Mouse (Mus musculus) mouse trophoblast stem cell (cell line): ENCODE measurements at regions not wholly inside any gene's neighbourhood (a gene's known extent, or its start where the extent isn't known, plus 50 kb on each side); places are given as distances from the start of the nearest gene placed in this dataset.
"Not testable (repeated sequence)": the region's sequence is repeated elsewhere in the genome, so short reads cannot be mapped to it uniquely, and the experiment has no call there.

Experiments
- in situ Hi-C, 2 experiments: fragments of 300-500 bp; cut with MseI, MboI; formaldehyde crosslinking; loops; 2 replicates in 1 of 2; 3 replicates in 1 of 2; pipeline ENCODE4 v1.15.1; 2025

DNA sequence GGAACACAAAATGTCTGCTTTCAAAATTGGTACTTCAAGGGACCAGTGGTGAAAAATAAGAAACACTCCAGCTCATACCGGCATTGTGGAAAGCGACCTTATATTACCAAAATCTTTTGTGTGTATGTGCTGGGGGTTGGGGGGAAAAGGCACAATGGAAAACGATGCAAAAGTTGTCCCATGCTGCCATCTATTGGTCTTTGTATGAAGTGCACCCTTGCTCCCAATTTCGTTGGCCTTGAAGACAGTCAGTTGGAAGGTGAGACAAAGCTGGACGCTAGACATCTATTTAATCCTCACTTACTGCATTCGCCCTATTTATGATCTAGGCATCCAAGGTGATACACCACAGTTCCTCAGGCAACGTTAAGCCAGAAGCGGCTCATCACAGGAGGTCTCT is 186.6 kb downstream of the BC048507 start:
- in situ Hi-C loops = loop anchor here (25.0 kb wide), 1 partner anchor 187 kb away; the partner anchor contains the start of gene BC048507 (in 2 of the 2)

DNA sequence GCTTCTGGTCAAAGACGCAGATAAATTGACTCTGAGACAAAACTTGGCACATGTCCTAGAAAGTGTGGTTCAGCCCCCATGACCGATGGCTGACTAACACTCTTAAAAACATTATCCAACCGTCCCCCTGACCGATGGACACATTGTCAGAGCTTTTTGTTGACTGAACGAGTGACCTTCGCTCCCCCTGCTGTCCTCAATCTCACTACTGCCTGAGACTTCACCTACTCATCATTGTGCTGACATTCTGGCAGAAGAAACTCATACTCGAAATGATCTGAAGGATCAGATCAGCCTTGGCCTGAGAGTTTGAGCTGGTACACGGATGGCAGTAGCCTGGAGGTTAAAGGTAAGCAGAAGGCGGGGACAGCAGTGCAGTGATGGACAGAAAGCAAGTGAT is 230.2 kb downstream of the BC048507 start:
- in situ Hi-C loops = not testable (repeated sequence)

DNA sequence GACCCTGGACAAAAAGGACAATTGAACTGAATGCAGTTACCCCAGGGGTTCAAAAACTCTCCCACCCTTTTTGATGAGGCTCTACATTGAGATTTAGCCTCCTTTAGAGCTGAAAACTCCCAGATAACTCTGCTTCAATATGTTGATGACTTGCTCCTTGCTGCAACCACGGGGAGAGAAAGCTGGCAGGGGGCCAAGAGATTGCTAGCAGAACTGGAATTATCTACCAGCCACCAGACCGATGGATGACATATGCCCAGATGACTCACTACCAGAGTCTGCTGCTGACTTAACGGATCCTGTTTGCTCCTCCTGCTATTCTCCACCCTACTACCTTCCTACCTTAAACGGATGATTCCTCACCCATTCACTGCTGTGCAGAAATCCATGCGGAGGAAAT is 253.7 kb downstream of the BC048507 start:
- in situ Hi-C loops = not testable (repeated sequence)
